Mouse (Mus musculus) heart, adult 2 months (tissue): ENCODE measurements around the gene Ryr1.

Experiments
- CTCF ChIP-seq: fragments of 200-600 bp; IDR thresholded peaks from 2 replicates; pipeline ENCODE4 v1.8.1; 2022; ENCODE audit warnings: antibody characterized with exemption, mild to moderate bottlenecking, moderate library complexity
- POLR2A ChIP-seq: fragments of 200-500 bp; IDR thresholded peaks from 2 replicates; pipeline ENCODE4 v1.6.1; 2011; ENCODE audit warnings: mild to moderate bottlenecking, low read depth, low read length, control low read depth; ENCODE audit not compliant: insufficient read depth

GRCm38 (mm10) chr7:29019447-29020220, 105.3 kb downstream of the Ryr1 start:
- TF ChIP-seq CTCF = no peak
- no peak for TF ChIP-seq POLR2A
